Mouse (Mus musculus): ENCODE results near the gene Nrip2.
"Not testable (repeated sequence)": the region's sequence is repeated elsewhere in the genome, so short reads cannot be mapped to it uniquely, and the experiment has no call there.

Gene Nrip2

GRCm38 (mm10) chr6:128398996-128399395 is at the start of gene Nrip2:
Nrip2 (plus strand) TSS chr6:128399296.
- DNase-seq (ENCODE audit: low read depth, low spot score) = no peak

GRCm38 (mm10) chr6:128349711-128350110 is 49.4 kb upstream of the Nrip2 start:
- no peak for DNase-seq (ENCODE audit: low read depth, low spot score)

- DNase-seq (ENCODE audit: low read depth, low spot score) = no peak
Measured at GRCm38 (mm10) chr6:128354140-128354539, 45.0 kb upstream of the Nrip2 start.

- peak; percentile 79 for DNase-seq (ENCODE audit: low read depth, low spot score)
Measured at GRCm38 (mm10) chr6:128355201-128355681, 43.9 kb upstream of the Nrip2 start.

- DNase-seq (ENCODE audit: low read depth, low spot score) = peak; percentile 97
Measured at GRCm38 (mm10) chr6:128355726-128356416, 43.2 kb upstream of the Nrip2 start, which contains the start of gene Tulp3. Tulp3 (minus strand) TSS chr6:128355851.

- peak; percentile 86 for DNase-seq (ENCODE audit: low read depth, low spot score)
Measured at GRCm38 (mm10) chr6:128358999-128359398, 40.1 kb upstream of the Nrip2 start.

GRCm38 (mm10) chr6:128361901-128362300 is 37.2 kb upstream of the Nrip2 start:
- DNase-seq (ENCODE audit: low read depth, low spot score) = no peak

- DNase-seq (ENCODE audit: low read depth, low spot score) = peak; percentile 90
Measured at GRCm38 (mm10) chr6:128362381-128363006, 36.6 kb upstream of the Nrip2 start, which contains the start of the genes Rhno1 and Foxm1. Rhno1 (minus strand) TSS chr6:128362911. Foxm1 (plus strand) TSS chr6:128362967.

GRCm38 (mm10) chr6:128363007-128363825 is 35.9 kb upstream of the Nrip2 start:
- peak; percentile 70 for DNase-seq (ENCODE audit: low read depth, low spot score)

- no peak for DNase-seq (ENCODE audit: low read depth, low spot score)
Measured at GRCm38 (mm10) chr6:128364721-128365120, 34.4 kb upstream of the Nrip2 start.

- no peak for DNase-seq (ENCODE audit: low read depth, low spot score)
Measured at GRCm38 (mm10) chr6:128366466-128366865, 32.6 kb upstream of the Nrip2 start.

- no peak for DNase-seq (ENCODE audit: low read depth, low spot score)
Measured at GRCm38 (mm10) chr6:128370040-128370439, 29.1 kb upstream of the Nrip2 start.

- DNase-seq (ENCODE audit: low read depth, low spot score) = peak; percentile 39
Measured at GRCm38 (mm10) chr6:128375192-128375591, 23.9 kb upstream of the Nrip2 start, which contains the start of the genes Tex52 and Gm44596. Tex52 (plus strand) TSS chr6:128375456. Gm44596 (plus strand) TSS chr6:128375503.

- DNase-seq (ENCODE audit: low read depth, low spot score) = no peak
Measured at GRCm38 (mm10) chr6:128376371-128377085, 22.6 kb upstream of the Nrip2 start.

GRCm38 (mm10) chr6:128379636-128380035 is 19.5 kb upstream of the Nrip2 start:
- no peak for DNase-seq (ENCODE audit: low read depth, low spot score)

GRCm38 (mm10) chr6:128380594-128381167 is 18.4 kb upstream of the Nrip2 start:
- not testable (repeated sequence) for DNase-seq (ENCODE audit: low read depth, low spot score)

- DNase-seq (ENCODE audit: low read depth, low spot score) = no peak
Measured at GRCm38 (mm10) chr6:128381254-128381653, 17.8 kb upstream of the Nrip2 start.

GRCm38 (mm10) chr6:128383752-128384151 is 15.3 kb upstream of the Nrip2 start:
- DNase-seq (ENCODE audit: low read depth, low spot score) = no peak

GRCm38 (mm10) chr6:128385026-128385425 is 14.1 kb upstream of the Nrip2 start:
- no peak for DNase-seq (ENCODE audit: low read depth, low spot score)

- no peak for DNase-seq (ENCODE audit: low read depth, low spot score)
Measured at GRCm38 (mm10) chr6:128389185-128389584, 9.9 kb upstream of the Nrip2 start.

- no peak for DNase-seq (ENCODE audit: low read depth, low spot score)
Measured at GRCm38 (mm10) chr6:128390683-128391082, 8.4 kb upstream of the Nrip2 start.
